Mouse (Mus musculus) heart, embryonic 12.5 days (tissue): ENCODE data around the gene Smad1. TPM values are rescaled to one million over a fixed set of nuclear protein-coding genes. Genes with fewer than 3 reads are reported as not detected.

ENCODE experiments used
- ATAC-seq: fragments of 200-750 bp; cut with Nextera tagmentation; 2 replicates; pipeline ENCODE4 v1.8.0; 2017; ENCODE audit warnings: moderate TSS enrichment, moderate library complexity; ENCODE audit not compliant: insufficient number of reproducible peaks, low FRiP score
- H3K27ac ChIP-seq: fragments of 300-500 bp; sonication (generic); 2 replicates; pipeline ENCODE4 v1.5.1; 2016; ENCODE audit warnings: mild to moderate bottlenecking, moderate library complexity; ENCODE audit not compliant: poor library complexity, severe bottlenecking
- H3K27me3 ChIP-seq: fragments of 300-500 bp; sonication (generic); replicated peaks from 2 replicates; pipeline ENCODE4 v1.6.1; 2016; ENCODE audit warnings: mild to moderate bottlenecking, moderate library complexity
- H3K36me3 ChIP-seq: fragments of 300-500 bp; sonication (generic); 2 replicates; pipeline ENCODE4 v1.6.1; 2016; ENCODE audit warnings: mild to moderate bottlenecking, moderate library complexity
- H3K4me1 ChIP-seq: fragments of 300-500 bp; sonication (generic); replicated peaks from 2 replicates; pipeline ENCODE4 v1.6.1; 2016; ENCODE audit warnings: mild to moderate bottlenecking
- H3K4me2 ChIP-seq: fragments of 300-500 bp; sonication (generic); 2 replicates; pipeline ENCODE4 v1.6.1; 2016; ENCODE audit warnings: mild to moderate bottlenecking, moderate library complexity
- H3K4me3 ChIP-seq: fragments of 300-500 bp; sonication (generic); 2 replicates; pipeline ENCODE4 v1.5.1; 2016; ENCODE audit warnings: mild to moderate bottlenecking
- H3K9ac ChIP-seq: fragments of 300-500 bp; sonication (generic); 2 replicates; pipeline ENCODE4 v1.6.1; 2016; ENCODE audit warnings: mild to moderate bottlenecking, moderate library complexity
- H3K9me3 ChIP-seq: fragments of 300-500 bp; sonication (generic); replicated peaks from 2 replicates; pipeline ENCODE4 v1.6.1; 2016; ENCODE audit warnings: mild to moderate bottlenecking, moderate library complexity
- WGBS: fragments of 180-500 bp; shearing (Covaris S2); methylation state at CpG from one replicate; pipeline ENCODE4 v1.1.7; 2016; 5-methylcytosine and 5-hydroxymethylcytosine counted together
- polyA plus RNA-seq: library from polyadenylated mRNA; unstranded; fragments of >200 nt; fragmentation: Nextera tagmentation; extraction: Ambion mirVana; gene quantifications from 2 replicates; pipeline ENCODE4 v1.2.1, GENCODE M21; 2016

Smad1 gene
- polyA plus RNA-seq, 1 experiment from 2014 or later: 28.7 TPM

- WGBS: 85% methylated on average over 7 of the region's 7 CpGs
- H3K9ac ChIP-seq: no peak overlapping the region
- peaks cover 48% of the 10 kb centered on the region for H3K36me3 ChIP-seq
- ATAC-seq: no peak
- no peak overlapping the region for H3K27ac ChIP-seq
- H3K4me3 ChIP-seq: no peak overlapping the region
- H3K4me1 ChIP-seq: peaks cover 7% of the 10 kb centered on the region
- no peaks in the 10 kb centered on the region for H3K9me3 ChIP-seq
- H3K27me3 ChIP-seq: no peaks in the 10 kb centered on the region
- H3K4me2 ChIP-seq: no peak overlapping the region
Observed at GRCm38 (mm10) chr8:79354009-79354408, 45.3 kb downstream of the Smad1 start.

- Histone ChIP-seq H3K9ac (no peak overlapping the region), H3K4me2 (no peak overlapping the region), H3K36me3 (peaks cover 53% of the 10 kb centered on the region), H3K9me3 (no peaks in the 10 kb centered on the region), H3K27ac (no peak overlapping the region), H3K4me3 (no peak overlapping the region), H3K27me3 (no peaks in the 10 kb centered on the region), H3K4me1 (peaks cover 7% of the 10 kb centered on the region)
- WGBS: 90% methylated on average over 8 of the region's 8 CpGs
- no peak for ATAC-seq
Observed at GRCm38 (mm10) chr8:79351916-79352315, 47.4 kb downstream of the Smad1 start.

- Histone ChIP-seq H3K9me3 (no peaks in the 10 kb centered on the region), H3K4me2 (no peak overlapping the region), H3K27me3 (no peaks in the 10 kb centered on the region), H3K27ac (peak overlapping the region; percentile 37; the same call in 1 of the 2 replicates), H3K9ac (no peak overlapping the region), H3K36me3 (peaks cover 55% of the 10 kb centered on the region), H3K4me1 (peaks cover 7% of the 10 kb centered on the region), H3K4me3 (no peak overlapping the region)
- 65% methylated on average over 3 of the region's 3 CpGs for WGBS
- ATAC-seq: no peak
Observed at GRCm38 (mm10) chr8:79350805-79351204, 48.5 kb downstream of the Smad1 start.

GRCm38 (mm10) chr8:79350094-79350593 is 49.2 kb downstream of the Smad1 start:
- Histone ChIP-seq H3K4me3 (no peak overlapping the region), H3K27me3 (no peaks in the 10 kb centered on the region), H3K4me1 (peaks cover 7% of the 10 kb centered on the region), H3K9me3 (no peaks in the 10 kb centered on the region), H3K27ac (peak overlapping the region; percentile 40; the same call in 1 of the 2 replicates), H3K4me2 (no peak overlapping the region), H3K9ac (no peak overlapping the region), H3K36me3 (peaks cover 54% of the 10 kb centered on the region)
- ATAC-seq: 0 out of 2 replicates have a peak, but pooled peaks have one; percentile 42
- WGBS: 63% methylated on average over 6 of the region's 6 CpGs

- peaks cover 47% of the 10 kb centered on the region for H3K36me3 ChIP-seq
- H3K27ac ChIP-seq: no peak overlapping the region
Observed at GRCm38 (mm10) chr8:79346414-79346813, 52.9 kb downstream of the Smad1 start.

GRCm38 (mm10) chr8:79345856-79346255 is 53.5 kb downstream of the Smad1 start:
- Histone ChIP-seq H3K27me3 (no peaks in the 10 kb centered on the region), H3K36me3 (peaks cover 46% of the 10 kb centered on the region), H3K9me3 (no peaks in the 10 kb centered on the region), H3K9ac (no peak overlapping the region), H3K4me2 (no peak overlapping the region), H3K4me3 (no peak overlapping the region), H3K27ac (no peak overlapping the region), H3K4me1 (peaks cover 7% of the 10 kb centered on the region)
- 82% methylated on average over 6 of the region's 6 CpGs for WGBS
- ATAC-seq: no peak

More at GRCm38 (mm10) chr8:79346414-79346813, 52.9 kb downstream of the Smad1 start:
- H3K27me3 ChIP-seq: no peaks in the 10 kb centered on the region
- peaks cover 7% of the 10 kb centered on the region for H3K4me1 ChIP-seq
- 91% methylated on average over 10 of the region's 10 CpGs for WGBS
- H3K4me2 ChIP-seq: no peak overlapping the region
- no peak overlapping the region for H3K9ac ChIP-seq
- H3K4me3 ChIP-seq: no peak overlapping the region
- no peaks in the 10 kb centered on the region for H3K9me3 ChIP-seq
- ATAC-seq: no peak

GRCm38 (mm10) chr8:79341236-79341635 is 58.1 kb downstream of the Smad1 start:
- peaks cover 56% of the 10 kb centered on the region for H3K36me3 ChIP-seq
- H3K4me3 ChIP-seq: no peak overlapping the region
- H3K27ac ChIP-seq: no peak overlapping the region
- H3K27me3 ChIP-seq: no peaks in the 10 kb centered on the region
- H3K4me2 ChIP-seq: no peak overlapping the region
- no peak for ATAC-seq
- H3K4me1 ChIP-seq: no peaks in the 10 kb centered on the region
- H3K9ac ChIP-seq: no peak overlapping the region
- no peaks in the 10 kb centered on the region for H3K9me3 ChIP-seq
- WGBS: 54% methylated on average over 8 of the region's 8 CpGs

GRCm38 (mm10) chr8:79339555-79339954 is 59.8 kb downstream of the Smad1 start:
- peaks cover 52% of the 10 kb centered on the region for H3K36me3 ChIP-seq
- no peaks in the 10 kb centered on the region for H3K27me3 ChIP-seq
- 79% methylated on average over 9 of the region's 9 CpGs for WGBS
- H3K9ac ChIP-seq: no peak overlapping the region
- H3K9me3 ChIP-seq: no peaks in the 10 kb centered on the region
- ATAC-seq: no peak
- H3K27ac ChIP-seq: no peak overlapping the region
- no peak overlapping the region for H3K4me3 ChIP-seq
- H3K4me1 ChIP-seq: no peaks in the 10 kb centered on the region
- H3K4me2 ChIP-seq: no peak overlapping the region

- no peak overlapping the region for H3K4me3 ChIP-seq
- 82% methylated on average over 10 of the region's 10 CpGs for WGBS
- H3K9ac ChIP-seq: no peak overlapping the region
- no peak overlapping the region for H3K27ac ChIP-seq
- no peaks in the 10 kb centered on the region for H3K27me3 ChIP-seq
- H3K9me3 ChIP-seq: peaks cover 3% of the 10 kb centered on the region; the same call in 1 of the 2 replicates
- H3K4me2 ChIP-seq: no peak overlapping the region
- H3K36me3 ChIP-seq: peaks cover 47% of the 10 kb centered on the region
- H3K4me1 ChIP-seq: no peaks in the 10 kb centered on the region
- ATAC-seq: no peak
Observed at GRCm38 (mm10) chr8:79338619-79339018, 60.7 kb downstream of the Smad1 start.

- Histone ChIP-seq H3K27ac (no peak overlapping the region), H3K27me3 (no peaks in the 10 kb centered on the region), H3K36me3 (peaks cover 13% of the 10 kb centered on the region), H3K9ac (no peak overlapping the region), H3K4me2 (no peak overlapping the region), H3K9me3 (peaks cover 13% of the 10 kb centered on the region), H3K4me3 (no peak overlapping the region), H3K4me1 (peaks cover 9% of the 10 kb centered on the region)
- 86% methylated on average over 22 of the region's 22 CpGs for WGBS
- ATAC-seq: no peak
Observed at GRCm38 (mm10) chr8:79332109-79332900, 67.0 kb downstream of the Smad1 start.

- no peak overlapping the region for H3K27ac ChIP-seq
Observed at GRCm38 (mm10) chr8:79331571-79331970, 67.7 kb downstream of the Smad1 start.

More at GRCm38 (mm10) chr8:79331571-79331970, 67.7 kb downstream of the Smad1 start:
- Histone ChIP-seq H3K9me3 (peaks cover 13% of the 10 kb centered on the region), H3K9ac (no peak overlapping the region), H3K4me2 (no peak overlapping the region), H3K36me3 (peaks cover 9% of the 10 kb centered on the region), H3K4me3 (no peak overlapping the region), H3K27me3 (no peaks in the 10 kb centered on the region), H3K4me1 (peaks cover 12% of the 10 kb centered on the region)
- ATAC-seq: no peak
- WGBS: 84% methylated on average over 2 of the region's 2 CpGs
